Mouse (Mus musculus) spleen, adult 2 months (tissue): ENCODE measurements around the gene Zfp821.

Source experiments
- CTCF ChIP-seq: fragments of 200-500 bp; IDR thresholded peaks from 2 replicates; pipeline ENCODE4 v1.5.1; 2011; ENCODE audit warnings: mild to moderate bottlenecking, inconsistent platforms; ENCODE audit not compliant: insufficient read depth, insufficient read length, insufficient replicate concordance; ENCODE audit errors: extremely low read depth
- POLR2A ChIP-seq: fragments of 200-500 bp; IDR thresholded peaks from 2 replicates; pipeline ENCODE4 v1.6.1; 2011; ENCODE audit warnings: low read depth, low read length, inconsistent platforms

DNA sequence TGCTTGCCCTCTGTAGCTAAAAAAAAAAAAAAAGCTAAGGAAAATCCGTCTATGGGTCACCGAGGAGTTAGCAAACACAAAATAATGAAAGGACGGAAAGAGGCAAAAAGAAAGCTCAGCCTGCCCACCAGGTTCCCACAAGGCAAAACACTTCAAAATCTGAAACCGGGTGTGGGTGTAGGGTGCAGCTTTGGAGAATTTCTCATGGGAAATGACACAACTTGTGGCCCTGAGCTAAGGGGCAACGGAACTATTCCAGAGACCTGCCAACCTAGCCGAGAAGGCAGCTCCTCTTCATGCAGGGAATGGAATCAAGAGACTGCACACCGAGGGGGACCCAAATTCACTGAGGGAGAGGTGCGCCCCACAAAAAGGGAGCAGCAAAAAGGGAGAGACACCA, 31.5 kb downstream of the Zfp821 start:
- no peak for TF ChIP-seq CTCF
- no peak for TF ChIP-seq POLR2A
